Mouse (Mus musculus) G1E (cell line): ENCODE data around the gene Gm9733.

Experiments used
- CTCF ChIP-seq: IDR thresholded peaks from 2 replicates; pipeline ENCODE4 v1.5.1; 2012; ENCODE audit warnings: low read depth, low read length, inconsistent platforms, mixed read lengths
- POLR2AphosphoS5 ChIP-seq: IDR thresholded peaks from 2 replicates; pipeline ENCODE4 v1.6.1; 2012; ENCODE audit warnings: low read depth, low read length, inconsistent platforms; ENCODE audit not compliant: insufficient replicate concordance
- TAL1 ChIP-seq: conservative IDR thresholded peaks from 2 replicates; pipeline ENCODE4 v1.6.1; 2012; ENCODE audit warnings: low read depth, low read length, inconsistent platforms, mixed read lengths

DNA sequence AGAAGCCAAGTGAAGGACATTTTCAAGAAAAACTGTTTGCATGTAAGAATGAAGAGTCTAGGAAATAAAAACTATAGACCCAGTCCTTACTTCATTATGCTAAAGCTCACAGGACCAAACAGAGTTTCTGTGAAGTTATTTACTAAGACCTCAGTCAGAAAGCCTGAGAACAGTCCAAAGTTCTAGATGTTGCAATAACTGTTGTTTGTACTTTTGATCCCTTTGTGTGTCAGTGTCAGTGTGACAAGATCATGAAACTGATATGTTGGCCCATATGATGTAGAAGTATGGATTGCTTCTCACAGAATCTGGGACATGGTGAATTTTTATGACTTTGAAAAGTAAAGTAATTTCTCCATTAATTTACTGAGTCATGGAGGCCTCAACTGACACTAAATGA, 2.6 kb downstream of the Gm9733 start:
- no peak for TF ChIP-seq CTCF
- no peak for TF ChIP-seq TAL1
- TF ChIP-seq POLR2AphosphoS5 = no peak
